Mouse (Mus musculus) liver, embryonic 12.5 days (tissue): ENCODE results near the gene Cdkal1. TPM values are rescaled to one million over a fixed set of nuclear protein-coding genes. Genes with fewer than 3 reads are reported as not detected.

ENCODE experiments used
- ATAC-seq: fragments of 200-750 bp; cut with Nextera tagmentation; 2 replicates; pipeline ENCODE4 v1.8.0; 2017; ENCODE audit warnings: moderate number of reproducible peaks, mild to moderate bottlenecking, moderate library complexity
- H3K27ac ChIP-seq: fragments of 300-500 bp; sonication (generic); 2 replicates; pipeline ENCODE4 v1.5.1; 2016; ENCODE audit warnings: mild to moderate bottlenecking
- H3K27me3 ChIP-seq: fragments of 300-500 bp; sonication (generic); replicated peaks from 2 replicates; pipeline ENCODE4 v1.6.1; 2016; ENCODE audit warnings: mild to moderate bottlenecking, moderate library complexity
- H3K36me3 ChIP-seq: fragments of 300-500 bp; sonication (generic); 2 replicates; pipeline ENCODE4 v1.6.1; 2016; ENCODE audit warnings: mild to moderate bottlenecking, moderate library complexity
- H3K4me1 ChIP-seq: fragments of 300-500 bp; sonication (generic); 2 replicates; pipeline ENCODE4 v1.6.1; 2016
- H3K4me2 ChIP-seq: fragments of 300-500 bp; sonication (generic); 2 replicates; pipeline ENCODE4 v1.6.1; 2016; ENCODE audit warnings: mild to moderate bottlenecking, moderate library complexity
- H3K4me3 ChIP-seq: fragments of 300-500 bp; sonication (generic); 2 replicates; pipeline ENCODE4 v1.5.1; 2016; ENCODE audit warnings: mild to moderate bottlenecking, moderate library complexity
- H3K9ac ChIP-seq: fragments of 300-500 bp; sonication (generic); 2 replicates; pipeline ENCODE4 v1.6.1; 2016; ENCODE audit warnings: mild to moderate bottlenecking, moderate library complexity
- H3K9me3 ChIP-seq: fragments of 300-500 bp; sonication (generic); replicated peaks from 2 replicates; pipeline ENCODE4 v1.6.1; 2016; ENCODE audit warnings: mild to moderate bottlenecking, moderate library complexity
- WGBS: fragments of 180-500 bp; shearing (Covaris S2); methylation state at CpG from one replicate; pipeline ENCODE4 v1.1.7; 2016; ENCODE audit not compliant: insufficient replicate concordance; 5-methylcytosine and 5-hydroxymethylcytosine counted together
- polyA plus RNA-seq: library from polyadenylated mRNA; unstranded; fragments of >200 nt; fragmentation: Nextera tagmentation; extraction: Ambion mirVana; gene quantifications from 2 replicates; pipeline ENCODE4 v1.2.1, GENCODE M21; 2016

The Cdkal1 gene
- polyA plus RNA-seq, 1 experiment from 2014 or later: 16.0 TPM

DNA sequence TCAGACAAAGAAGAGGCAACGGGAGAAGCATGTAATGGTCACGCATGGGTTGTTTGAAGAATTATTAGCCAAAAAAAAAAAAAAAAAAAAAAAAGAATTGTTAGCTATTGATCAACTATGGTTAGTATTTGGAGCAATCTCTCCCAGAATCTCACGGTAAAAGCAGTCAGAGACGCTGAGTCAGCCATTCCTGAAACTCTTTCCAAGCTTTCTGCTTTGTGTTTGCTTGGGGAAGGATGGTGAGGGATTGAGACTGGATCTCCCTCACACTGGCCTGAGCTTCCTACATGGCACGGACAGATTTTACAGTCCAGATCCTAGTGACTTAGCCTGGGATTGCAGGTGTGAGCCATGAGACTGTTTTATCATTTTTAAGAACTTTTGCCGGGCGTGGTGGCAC is 164.7 kb downstream of the Cdkal1 start:
- no peaks in the 10 kb centered on the region for H3K27me3 ChIP-seq
- H3K27ac ChIP-seq: no peak overlapping the region
- WGBS: 76% methylated on average over 7 of the region's 7 CpGs
- H3K9me3 ChIP-seq: no peaks in the 10 kb centered on the region
- no peak overlapping the region for H3K4me2 ChIP-seq
- H3K9ac ChIP-seq: no peak overlapping the region
- H3K36me3 ChIP-seq: no peaks in the 10 kb centered on the region
- no peak overlapping the region for H3K4me3 ChIP-seq
- no peak for ATAC-seq
- H3K4me1 ChIP-seq: peaks cover 14% of the 10 kb centered on the region

DNA sequence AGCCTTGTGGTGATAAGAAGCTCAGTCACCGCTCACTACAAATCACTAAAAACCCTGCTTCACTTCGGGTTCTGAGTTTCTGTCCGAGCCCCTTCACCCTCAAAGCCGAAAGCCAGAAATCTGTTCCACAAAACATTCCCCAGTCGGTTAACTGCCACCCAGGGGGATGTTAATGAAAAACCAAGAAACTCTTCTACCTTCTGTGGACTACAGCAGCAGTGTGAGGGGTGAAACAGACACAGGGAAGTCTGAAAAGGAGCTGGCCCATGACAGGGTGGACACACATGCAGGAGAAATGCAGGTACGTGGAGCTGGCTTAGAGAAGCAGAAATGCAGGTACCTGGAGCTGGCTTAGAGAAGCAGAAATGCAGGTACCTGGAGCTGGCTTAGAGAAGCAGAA is 166.6 kb downstream of the Cdkal1 start:
- Histone ChIP-seq H3K27me3 (no peaks in the 10 kb centered on the region), H3K9ac (no peak overlapping the region), H3K4me1 (peaks cover 14% of the 10 kb centered on the region), H3K4me3 (no peak overlapping the region), H3K4me2 (no peak overlapping the region), H3K27ac (no peak overlapping the region), H3K9me3 (no peaks in the 10 kb centered on the region), H3K36me3 (no peaks in the 10 kb centered on the region)
- WGBS: 56% methylated on average over 6 of the region's 6 CpGs
- ATAC-seq: no peak

DNA sequence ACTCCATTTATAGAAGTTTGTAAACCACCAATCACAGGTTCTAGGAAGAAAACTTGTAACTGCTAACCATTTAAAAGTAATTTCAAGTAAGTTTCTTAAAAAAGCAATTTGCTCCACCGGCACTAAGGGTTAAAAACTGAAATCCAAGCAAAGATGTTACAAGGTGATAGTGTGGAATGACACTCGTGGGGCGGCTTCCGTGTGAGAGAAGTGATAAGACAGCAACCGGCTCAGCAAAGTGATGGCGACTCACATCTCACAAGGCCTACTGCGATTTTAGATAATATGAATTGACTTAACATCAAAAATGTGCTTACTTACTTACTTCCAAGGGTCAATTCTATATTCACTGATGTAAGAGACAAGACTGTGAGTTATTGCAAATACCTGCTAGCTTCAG is 167.6 kb downstream of the Cdkal1 start:
- Histone ChIP-seq H3K27me3 (no peaks in the 10 kb centered on the region), H3K9me3 (no peaks in the 10 kb centered on the region), H3K27ac (no peak overlapping the region), H3K4me2 (no peak overlapping the region), H3K4me1 (peaks cover 14% of the 10 kb centered on the region), H3K36me3 (no peaks in the 10 kb centered on the region), H3K9ac (no peak overlapping the region), H3K4me3 (no peak overlapping the region)
- 29% methylated on average over 7 of the region's 7 CpGs for WGBS
- no peak for ATAC-seq

DNA sequence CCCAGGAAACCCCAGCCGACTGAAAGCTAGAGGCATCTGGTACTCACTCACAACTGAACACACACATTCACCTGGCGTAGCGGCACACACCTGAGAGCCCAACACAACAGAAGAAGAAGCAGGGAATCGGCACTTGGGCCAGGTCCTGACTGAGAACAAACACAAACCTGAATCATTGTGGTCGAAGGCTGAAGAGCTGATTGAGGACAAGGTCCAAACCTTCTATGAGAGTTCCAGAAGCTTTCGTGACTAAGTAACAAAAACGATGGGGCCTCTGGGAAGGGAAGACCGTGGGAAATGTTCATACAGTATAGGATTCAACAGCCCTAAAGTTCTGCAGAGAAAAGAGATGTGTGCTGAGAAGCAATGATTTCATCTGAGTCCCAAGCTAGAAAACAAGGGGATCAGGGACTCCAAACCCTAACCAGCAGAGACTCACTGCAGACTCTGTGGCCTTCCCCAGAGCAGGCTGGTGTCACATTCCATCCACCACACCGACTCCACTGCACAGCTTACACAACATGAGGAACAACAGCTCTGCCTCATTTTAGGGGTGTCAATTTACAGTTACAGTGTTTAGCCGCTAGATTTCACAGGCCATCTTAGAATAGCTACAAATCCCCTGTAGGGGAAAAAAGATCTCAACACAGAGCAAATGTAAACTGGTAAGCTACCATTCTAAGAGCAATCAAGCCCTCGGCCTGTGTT is 175.8 kb downstream of the Cdkal1 start:
- no peak for ATAC-seq
- Histone ChIP-seq H3K27ac (no peak overlapping the region), H3K9ac (no peak overlapping the region), H3K4me2 (no peak overlapping the region), H3K4me3 (no peak overlapping the region), H3K9me3 (no peaks in the 10 kb centered on the region), H3K4me1 (no peaks in the 10 kb centered on the region), H3K27me3 (no peaks in the 10 kb centered on the region), H3K36me3 (no peaks in the 10 kb centered on the region)
- WGBS: 74% methylated on average over 11 of the region's 11 CpGs

DNA sequence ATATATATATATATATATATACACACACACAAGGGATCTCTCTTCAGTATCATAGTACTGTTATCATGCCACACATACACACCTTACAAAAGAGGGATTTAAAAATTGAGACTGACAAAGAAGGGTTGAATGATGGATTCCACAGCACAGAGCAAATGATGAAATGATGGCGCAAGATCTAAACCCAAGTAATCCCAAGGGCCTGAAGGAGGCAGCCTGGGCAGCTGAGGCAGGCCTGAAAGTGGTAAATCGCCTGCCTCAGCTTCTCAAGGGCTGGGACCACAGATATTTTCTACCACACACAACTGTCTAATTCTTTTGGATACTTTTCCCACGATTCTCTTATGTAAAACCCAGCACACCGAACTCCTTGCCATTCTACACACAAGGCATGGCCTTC is 177.9 kb downstream of the Cdkal1 start:
- Histone ChIP-seq H3K27ac (no peak overlapping the region), H3K4me3 (no peak overlapping the region), H3K9ac (no peak overlapping the region), H3K9me3 (no peaks in the 10 kb centered on the region), H3K4me1 (no peaks in the 10 kb centered on the region), H3K4me2 (no peak overlapping the region), H3K36me3 (no peaks in the 10 kb centered on the region), H3K27me3 (no peaks in the 10 kb centered on the region)
- no peak for ATAC-seq
- 75% methylated on average over 4 of the region's 4 CpGs for WGBS

DNA sequence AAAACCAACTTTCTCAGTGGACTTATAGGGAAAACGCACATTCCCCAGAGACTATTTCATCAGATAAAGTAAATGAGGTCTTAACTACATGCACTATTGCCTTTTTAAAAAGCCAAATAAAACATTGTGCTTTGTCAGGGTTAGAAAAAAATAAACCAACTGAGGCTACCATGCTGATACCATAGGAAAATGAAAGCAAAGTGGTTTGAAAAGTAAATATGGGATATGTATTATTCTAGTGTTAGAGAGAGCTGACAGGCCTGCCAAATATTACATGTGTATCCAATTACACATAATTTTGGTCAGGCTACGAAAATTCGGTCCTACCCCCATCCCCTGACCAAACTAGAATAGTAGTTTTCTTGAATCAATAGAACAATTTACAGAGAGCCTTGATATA is 184.8 kb downstream of the Cdkal1 start:
- no peak overlapping the region for H3K4me3 ChIP-seq
- no peak overlapping the region for H3K9ac ChIP-seq
- whole genome bisulfite sequencing: 75% methylated on average over 3 of the region's 3 CpGs
- no peak overlapping the region for H3K4me2 ChIP-seq
- no peaks in the 10 kb centered on the region for H3K36me3 ChIP-seq
- no peak overlapping the region for H3K27ac ChIP-seq
- H3K4me1 ChIP-seq: no peaks in the 10 kb centered on the region
- no peaks in the 10 kb centered on the region for H3K27me3 ChIP-seq
- no peak for ATAC-seq
- no peaks in the 10 kb centered on the region for H3K9me3 ChIP-seq

DNA sequence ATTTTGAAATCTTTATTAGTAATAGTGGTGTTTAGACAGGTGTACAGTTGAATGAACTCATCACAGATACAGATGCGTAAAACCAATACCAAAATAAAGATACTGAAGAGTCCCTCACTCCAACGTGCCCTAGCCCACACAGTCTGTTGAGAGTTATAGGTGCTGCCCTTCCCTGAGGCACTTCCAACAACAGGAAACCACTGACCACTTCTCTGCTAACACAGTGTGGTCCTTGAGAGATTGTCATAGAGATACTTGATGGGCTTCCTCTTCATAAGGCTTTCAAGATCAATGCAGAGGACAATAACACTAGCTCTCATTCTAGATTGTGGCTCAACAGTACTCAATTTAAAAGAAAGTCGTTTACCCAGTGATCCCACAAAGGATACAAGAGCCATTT is 191.6 kb downstream of the Cdkal1 start:
- Histone ChIP-seq H3K27ac (no peak overlapping the region), H3K9ac (no peak overlapping the region), H3K4me1 (peaks cover 9% of the 10 kb centered on the region; the same call in 1 of the 2 replicates), H3K36me3 (no peaks in the 10 kb centered on the region), H3K9me3 (no peaks in the 10 kb centered on the region), H3K4me2 (no peak overlapping the region), H3K4me3 (no peak overlapping the region), H3K27me3 (no peaks in the 10 kb centered on the region)
- WGBS: 27% methylated on average over 3 of the region's 3 CpGs
- no peak for ATAC-seq

DNA sequence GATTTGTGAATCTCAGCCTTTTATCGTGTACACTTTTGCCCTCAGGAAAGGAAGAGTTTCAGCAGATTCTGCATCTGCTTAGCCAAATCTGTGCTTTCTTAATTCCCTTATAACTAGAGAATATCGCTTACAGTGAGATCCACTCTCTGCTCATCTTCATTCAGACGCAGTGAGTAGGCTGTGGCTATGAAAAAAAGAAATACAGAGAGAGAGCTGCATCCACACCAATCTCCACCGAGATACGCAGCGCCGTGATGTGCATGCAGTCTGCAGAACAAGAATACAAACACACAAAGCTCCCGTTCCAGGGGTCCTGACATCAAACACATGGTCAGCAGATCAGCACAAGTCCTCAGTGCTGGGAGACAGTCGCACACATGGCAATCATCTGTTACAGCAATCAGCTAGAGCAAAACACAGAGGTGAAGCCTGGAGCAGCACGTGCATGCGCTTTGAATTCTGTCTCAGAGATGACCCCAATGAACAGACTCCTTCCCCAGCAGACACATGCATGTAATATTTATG is 199.6 kb downstream of the Cdkal1 start:
- Histone ChIP-seq H3K36me3 (no peaks in the 10 kb centered on the region), H3K9ac (no peak overlapping the region), H3K4me2 (no peak overlapping the region), H3K4me1 (peaks cover 8% of the 10 kb centered on the region; the same call in 1 of the 2 replicates), H3K4me3 (no peak overlapping the region), H3K27ac (no peak overlapping the region), H3K9me3 (no peaks in the 10 kb centered on the region), H3K27me3 (no peaks in the 10 kb centered on the region)
- ATAC-seq: no peak
- WGBS: 91% methylated on average over 11 of the region's 11 CpGs

DNA sequence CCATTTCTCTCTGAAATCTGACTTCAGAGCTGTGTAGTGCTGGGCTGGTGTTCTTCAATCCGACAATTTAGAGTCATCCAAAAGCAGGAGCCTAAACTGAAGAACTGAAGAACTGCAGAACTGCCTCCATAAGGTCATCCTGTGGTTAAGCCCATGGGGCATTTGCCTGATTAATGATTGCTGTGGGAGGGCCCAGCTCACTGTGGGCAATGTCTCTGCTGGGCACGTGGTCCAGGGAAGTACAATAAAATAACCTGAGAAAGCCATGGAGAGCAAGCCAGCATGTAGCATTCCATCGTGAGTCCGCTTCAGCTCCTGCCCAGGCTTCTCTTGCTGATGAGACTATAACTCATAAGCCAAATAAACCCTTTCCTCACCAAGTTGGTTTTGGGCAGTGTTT is 202.1 kb downstream of the Cdkal1 start:
- Histone ChIP-seq H3K27ac (no peak overlapping the region), H3K9ac (no peak overlapping the region), H3K36me3 (no peaks in the 10 kb centered on the region), H3K9me3 (no peaks in the 10 kb centered on the region), H3K4me2 (no peak overlapping the region), H3K4me1 (no peaks in the 10 kb centered on the region), H3K4me3 (no peak overlapping the region), H3K27me3 (no peaks in the 10 kb centered on the region)
- WGBS: 70% methylated on average over 4 of the region's 4 CpGs
- ATAC-seq: no peak

DNA sequence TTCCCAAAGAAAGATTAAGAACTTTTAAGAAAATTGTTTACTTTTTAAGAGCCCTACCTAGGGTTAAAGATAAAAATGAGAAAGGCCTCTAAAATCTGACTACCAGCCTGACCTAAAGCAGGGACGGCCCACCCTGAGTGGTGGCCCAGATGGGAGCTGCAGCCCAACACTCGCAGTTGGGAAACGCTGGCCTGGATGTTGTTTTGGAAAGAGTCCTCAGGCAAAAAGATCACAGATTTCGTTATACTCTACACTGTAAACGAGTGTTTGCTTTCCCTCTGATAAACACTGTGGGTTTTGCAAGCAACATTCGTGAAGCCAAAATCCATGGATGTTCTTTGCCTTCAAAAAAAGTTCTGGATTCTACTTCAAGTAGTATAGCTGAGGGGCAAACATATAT is 202.7 kb downstream of the Cdkal1 start:
- H3K4me1 ChIP-seq: no peaks in the 10 kb centered on the region
- ATAC-seq: no peak

DNA sequence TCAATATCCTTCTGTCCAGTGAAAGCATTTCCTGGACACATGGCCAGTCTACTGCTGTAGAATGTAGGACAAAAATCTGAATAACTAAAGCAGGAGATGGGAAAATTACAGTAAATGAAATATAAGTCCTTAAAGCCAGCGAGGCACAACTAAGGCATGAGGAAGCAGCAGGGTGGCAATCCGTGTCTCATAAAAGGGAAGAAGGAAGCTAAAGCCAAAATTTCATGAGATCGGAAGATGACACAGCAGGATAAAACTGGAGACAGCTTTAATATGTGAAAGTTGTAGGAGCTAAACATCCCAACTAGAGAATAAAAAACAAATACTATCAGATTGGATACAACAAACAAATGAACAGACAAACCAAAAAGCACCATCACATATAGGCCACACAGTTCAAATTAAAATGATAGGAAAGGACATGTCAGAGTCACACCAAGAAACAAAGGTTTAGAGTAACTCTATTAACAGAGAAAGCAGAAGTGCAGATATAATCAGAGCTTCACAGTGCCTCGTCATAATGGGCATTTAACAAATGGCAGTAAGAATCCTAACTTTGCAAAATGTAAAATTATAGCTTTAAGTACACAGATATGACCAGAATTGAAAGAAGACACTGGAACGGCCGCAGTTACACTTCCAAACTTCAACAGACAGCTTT is 204.8 kb downstream of the Cdkal1 start:
- H3K9ac ChIP-seq: no peak overlapping the region
- no peak overlapping the region for H3K27ac ChIP-seq
- no peaks in the 10 kb centered on the region for H3K9me3 ChIP-seq
- H3K27me3 ChIP-seq: no peaks in the 10 kb centered on the region
- no peak overlapping the region for H3K4me3 ChIP-seq
- H3K4me2 ChIP-seq: no peak overlapping the region
- no peaks in the 10 kb centered on the region for H3K36me3 ChIP-seq
- 60% methylated on average over 6 of the region's 6 CpGs for WGBS
- ATAC-seq: no peak
- no peaks in the 10 kb centered on the region for H3K4me1 ChIP-seq

More for the DNA sequence above, 202.7 kb downstream of the Cdkal1 start:
- H3K4me2 ChIP-seq: no peak overlapping the region
- 68% methylated on average over 6 of the region's 6 CpGs for WGBS
- no peaks in the 10 kb centered on the region for H3K9me3 ChIP-seq
- H3K4me3 ChIP-seq: no peak overlapping the region
- no peaks in the 10 kb centered on the region for H3K27me3 ChIP-seq
- no peaks in the 10 kb centered on the region for H3K36me3 ChIP-seq
- no peak overlapping the region for H3K9ac ChIP-seq
- no peak overlapping the region for H3K27ac ChIP-seq

DNA sequence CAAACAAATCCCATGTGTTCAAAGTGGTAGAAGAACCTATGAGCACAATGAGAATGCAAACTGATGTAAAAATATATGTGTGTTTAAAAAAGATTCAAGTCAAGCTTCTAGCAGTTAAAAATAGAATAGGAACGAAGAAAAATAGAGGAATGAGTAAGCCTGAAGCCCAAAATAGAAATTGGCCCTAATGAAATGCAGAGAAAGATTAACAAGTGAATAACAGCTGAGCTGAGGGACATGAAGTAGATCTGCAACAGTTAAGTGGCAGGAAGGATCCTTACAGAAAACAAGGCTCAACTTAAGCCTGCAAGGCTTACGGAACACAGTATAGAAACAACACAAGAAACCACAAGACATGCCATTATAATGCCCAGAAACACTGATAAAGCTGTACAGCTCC is 205.9 kb downstream of the Cdkal1 start:
- no peaks in the 10 kb centered on the region for H3K36me3 ChIP-seq
- ATAC-seq: no peak
- no peaks in the 10 kb centered on the region for H3K9me3 ChIP-seq
- no peak overlapping the region for H3K4me2 ChIP-seq
- H3K4me3 ChIP-seq: no peak overlapping the region
- 54% methylated on average over 2 of the region's 2 CpGs for WGBS
- H3K4me1 ChIP-seq: no peaks in the 10 kb centered on the region
- no peak overlapping the region for H3K27ac ChIP-seq
- H3K9ac ChIP-seq: no peak overlapping the region
- H3K27me3 ChIP-seq: no peaks in the 10 kb centered on the region
